Mouse (Mus musculus) myocyte (in vitro differentiated cells): ENCODE data around the gene Mrtfa.

Experiments used
- MYOD1 ChIP-seq, 3 experiments: IDR thresholded peaks; one replicate each; pipeline ENCODE4 v1.6.1; 2011; ENCODE audit warnings: control low read depth in 2 of 3, low read depth in 2 of 3, mild to moderate bottlenecking in 2 of 3, moderate library complexity in 1 of 3; ENCODE audit not compliant: insufficient read length in 2 of 3, control insufficient read depth in 1 of 3
- MYOG ChIP-seq, 3 experiments: IDR thresholded peaks; one replicate each; pipeline ENCODE4 v1.6.1; 2011; ENCODE audit warnings: control low read depth in 2 of 3, low read depth in 2 of 3, mild to moderate bottlenecking in 2 of 3; ENCODE audit not compliant: insufficient read length in 2 of 3, control insufficient read depth in 1 of 3, insufficient read depth in 1 of 3
- POLR2A ChIP-seq: IDR thresholded peaks from one replicate; pipeline ENCODE4 v1.6.1; 2011; ENCODE audit warnings: low read depth, mild to moderate bottlenecking, control low read depth, moderate library complexity; ENCODE audit not compliant: insufficient read length
- POLR2AphosphoS2 ChIP-seq: IDR thresholded peaks from one replicate; pipeline ENCODE4 v1.6.1; 2011; ENCODE audit warnings: low read depth, control low read depth; ENCODE audit not compliant: insufficient read length
- TCF12 ChIP-seq: IDR thresholded peaks from one replicate; pipeline ENCODE4 v1.6.1; 2011; ENCODE audit warnings: mild to moderate bottlenecking, control low read depth; ENCODE audit not compliant: poor library complexity, insufficient read depth, severe bottlenecking
- TCF3 ChIP-seq: IDR thresholded peaks from one replicate; pipeline ENCODE4 v1.6.1; 2011; ENCODE audit warnings: low read depth, control low read depth; ENCODE audit not compliant: insufficient read length

DNA sequence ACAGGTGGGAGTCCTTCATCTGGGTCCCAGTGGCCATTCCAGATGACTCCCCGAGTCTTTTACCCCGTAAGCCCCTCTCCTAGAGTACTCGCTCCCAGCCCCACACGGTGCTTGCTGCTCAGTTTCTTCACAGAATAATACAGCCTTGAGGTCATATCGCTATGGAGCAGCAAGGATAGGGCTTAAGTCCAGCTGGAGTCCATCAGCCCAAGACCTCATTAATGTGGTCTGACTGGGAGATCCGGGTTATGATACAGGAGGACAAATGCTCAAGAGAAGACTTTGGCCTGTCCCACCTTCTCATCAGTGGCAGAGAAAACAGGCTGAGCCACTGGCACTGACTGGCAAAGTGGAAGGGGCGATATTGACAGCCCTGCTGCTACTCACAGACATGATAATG lies 173.2 kb downstream of the Mrtfa start:
- no peak for TF ChIP-seq MYOG (IDR thresholded peaks at IDR 0.05; ENCODE audit: control insufficient read depth in 1 of 3, insufficient read depth in 1 of 3, insufficient read length in 2 of 3, low read depth in 2 of 3)
- TF ChIP-seq POLR2A = no peak
- no peak for TF ChIP-seq POLR2AphosphoS2
- no peak for TF ChIP-seq TCF3
- TF ChIP-seq TCF12 = no peak
- no peak for TF ChIP-seq MYOD1 (IDR thresholded peaks at IDR 0.05; ENCODE audit: control insufficient read depth in 1 of 3, insufficient read length in 2 of 3, low read depth in 2 of 3)
